Mouse (Mus musculus) thymus, adult 2 months (tissue): ENCODE results near the gene Arv1.

Experiments
- CTCF ChIP-seq: fragments of 200-500 bp; IDR thresholded peaks from 2 replicates; pipeline ENCODE4 v1.5.1; 2012; ENCODE audit warnings: mild to moderate bottlenecking, control low read depth, low read length, moderate library complexity, borderline replicate concordance; ENCODE audit not compliant: control insufficient read depth, poor library complexity, insufficient read depth; ENCODE audit errors: extremely low read depth
- POLR2A ChIP-seq: fragments of 200-500 bp; IDR thresholded peaks from 2 replicates; pipeline ENCODE4 v1.6.1; 2012; ENCODE audit warnings: mild to moderate bottlenecking, low read length, control low read depth, moderate library complexity; ENCODE audit not compliant: control insufficient read depth, poor library complexity, insufficient read depth; ENCODE audit errors: extremely low read depth

DNA sequence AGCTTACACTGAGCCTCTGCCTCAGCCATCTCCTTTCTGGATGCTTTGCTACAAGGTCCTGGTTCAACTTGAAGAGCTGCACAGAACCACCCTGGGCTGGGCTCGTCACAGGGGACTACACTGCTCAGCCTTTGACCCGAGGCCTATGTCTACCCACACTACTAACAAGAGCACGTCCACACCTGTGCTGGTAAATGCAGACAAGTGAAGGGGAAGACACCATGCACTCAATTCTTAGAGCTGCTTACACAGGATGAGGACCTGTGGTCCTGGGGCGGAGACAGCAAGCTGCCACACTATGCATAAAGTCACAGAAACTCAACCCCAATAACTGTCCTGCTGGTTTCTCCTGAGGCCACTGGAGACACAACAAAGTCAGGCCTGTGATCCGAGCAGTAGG lies 21.7 kb upstream of the Arv1 start:
- TF ChIP-seq POLR2A (no peak), CTCF (no peak)
